Mouse (Mus musculus) hindbrain, postnatal 0 days (tissue): ENCODE results near the gene Trp53i13. TPM values are rescaled to one million over a fixed set of nuclear protein-coding genes. Genes with fewer than 3 reads are reported as not detected.

Source experiments
- ATAC-seq: fragments of 200-750 bp; cut with Nextera tagmentation; 2 replicates; pipeline ENCODE4 v1.8.0; 2017; ENCODE audit warnings: mild to moderate bottlenecking, moderate TSS enrichment, moderate library complexity
- DNase-seq: peaks from one replicate; pipeline ENCODE4 v3.0.0-alpha.2; 2015; ENCODE audit warnings: low spot score
- H3K27ac ChIP-seq: fragments of 300-500 bp; sonication (generic); 2 replicates; pipeline ENCODE4 v1.5.1; 2014; ENCODE audit warnings: mild to moderate bottlenecking
- H3K27me3 ChIP-seq: fragments of 300-500 bp; sonication (generic); 2 replicates; pipeline ENCODE4 v1.6.1; 2014; ENCODE audit warnings: low read length, mixed read lengths; ENCODE audit not compliant: insufficient read depth
- H3K36me3 ChIP-seq: fragments of 300-500 bp; sonication (generic); 2 replicates; pipeline ENCODE4 v1.6.1; 2014; ENCODE audit warnings: low read length, mixed read lengths; ENCODE audit not compliant: insufficient read depth
- H3K4me1 ChIP-seq: fragments of 300-500 bp; sonication (generic); 2 replicates; pipeline ENCODE4 v1.6.1; 2014; ENCODE audit warnings: antibody characterized with exemption, low read length, mixed read lengths; ENCODE audit not compliant: insufficient read depth
- H3K4me2 ChIP-seq: fragments of 300-500 bp; sonication (generic); 2 replicates; pipeline ENCODE4 v1.6.1; 2014; ENCODE audit warnings: low read depth, mild to moderate bottlenecking, low read length, moderate library complexity, mixed read lengths
- H3K4me3 ChIP-seq: fragments of 300-500 bp; sonication (generic); 2 replicates; pipeline ENCODE4 v1.5.1; 2014; ENCODE audit warnings: low read length
- H3K9ac ChIP-seq: fragments of 300-500 bp; sonication (generic); replicated peaks from 2 replicates; pipeline ENCODE4 v1.6.1; 2014; ENCODE audit warnings: mild to moderate bottlenecking, low read length, moderate library complexity, mixed read lengths
- H3K9me3 ChIP-seq: fragments of 300-500 bp; sonication (generic); 2 replicates; pipeline ENCODE4 v1.6.1; 2016; ENCODE audit warnings: low read length, mixed read lengths
- CTCF ChIP-seq: IDR thresholded peaks from 2 replicates; pipeline ENCODE4 v1.5.1; 2016; ENCODE audit warnings: antibody characterized with exemption, control low read depth, low read depth
- WGBS: fragments of 180-500 bp; shearing (Covaris S2); extraction: QIAGEN DNeasy Blood & Tissue Kit; methylation state at CpG from one replicate; pipeline ENCODE4 v1.1.7; 2014; 5-methylcytosine and 5-hydroxymethylcytosine counted together
- polyA plus RNA-seq: library from polyadenylated mRNA; unstranded; fragments of >200 nt; fragmentation: Nextera tagmentation; extraction: Ambion mirVana; gene quantifications from 2 replicates; pipeline ENCODE4 v1.2.1, GENCODE M21; 2015
- total RNA-seq: library from RNA; depleted of rRNA; stranded (reverse); fragments of >200 nt; gene quantifications from 2 replicates; pipeline ENCODE4 v1.2.3, GENCODE M21; 2014

Gene Trp53i13
- total and polyA plus RNA-seq, 2 experiments from 2014 or later: 13.7 to 14.3 TPM

- no peak for TF ChIP-seq CTCF
- peak; percentile 91 for DNase-seq
- Histone ChIP-seq H3K27ac (peak within 1 kb of the TSS; percentile 95), H3K27me3 (no peaks in the 10 kb centered on the region), H3K36me3 (no peaks in the 10 kb centered on the region), H3K9me3 (no peaks in the 10 kb centered on the region), H3K9ac (peak within 1 kb of the TSS; percentile 92), H3K4me2 (peak within 1 kb of the TSS; percentile 94), H3K4me1 (peaks cover 59% of the 10 kb centered on the region), H3K4me3 (peak within 1 kb of the TSS; percentile 91)
- under 1% methylated on average over 51 of the region's 87 CpGs for WGBS
- peak; percentile 52 for ATAC-seq
Observed at GRCm38 (mm10) chr11:77489591-77490235, 26.1 kb downstream of the Trp53i13 start, which contains the start of gene Ankrd13b. Ankrd13b (minus strand) TSS chr11:77489678.

DNA sequence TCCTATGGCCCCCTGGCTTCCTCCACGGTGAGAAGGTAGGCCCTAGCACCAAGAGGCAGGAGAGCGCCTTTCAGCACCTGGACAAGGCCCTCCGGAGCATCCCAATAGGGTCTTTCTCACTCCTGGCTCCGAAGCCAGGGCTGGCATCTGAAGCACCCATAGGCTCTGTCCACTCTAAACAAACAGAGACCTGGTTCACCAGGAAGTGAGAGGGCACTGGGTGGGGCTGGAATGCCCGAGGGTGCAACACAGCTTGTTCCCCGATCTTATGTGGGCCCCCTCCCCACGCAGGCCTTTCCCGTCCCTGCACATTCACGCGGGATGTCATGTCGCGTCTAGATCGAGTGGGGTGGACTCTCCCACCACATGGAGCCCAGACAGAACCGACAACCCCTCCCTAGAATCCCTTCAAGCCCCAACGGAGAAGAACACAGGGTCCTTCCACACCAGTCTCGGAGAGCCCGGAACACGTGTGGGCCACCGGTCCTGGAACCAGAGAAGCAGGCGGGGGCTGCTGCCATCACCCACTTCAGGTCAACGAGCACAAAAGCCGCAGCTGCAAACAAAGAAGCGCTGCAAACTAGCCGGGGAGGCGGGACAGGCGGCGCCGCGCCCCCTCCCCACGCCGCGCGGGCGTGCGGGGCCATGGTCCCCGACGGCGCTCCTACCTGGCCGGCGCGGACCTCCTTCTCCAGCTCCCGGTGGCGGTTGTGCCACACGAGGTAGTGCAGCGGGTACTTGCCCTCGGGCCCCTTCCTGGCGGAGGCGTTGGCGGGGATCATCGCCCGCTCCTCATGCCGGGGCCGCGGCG, 26.8 kb downstream of the Trp53i13 start:
- peak overlapping the region; percentile 95 for H3K27ac ChIP-seq
- peaks cover 53% of the 10 kb centered on the region for H3K4me1 ChIP-seq
- ATAC-seq (peak; percentile 6; the same call in 1 of the 2 replicates), DNase-seq (peak; percentile 45)
- H3K36me3 ChIP-seq: no peaks in the 10 kb centered on the region
- H3K4me2 ChIP-seq: peak overlapping the region; percentile 94
- TF ChIP-seq CTCF: no peak
- H3K9me3 ChIP-seq: no peaks in the 10 kb centered on the region
- H3K27me3 ChIP-seq: no peaks in the 10 kb centered on the region
- H3K9ac ChIP-seq: peak overlapping the region; percentile 92
- peak overlapping the region; percentile 91 for H3K4me3 ChIP-seq
- 2% methylated on average over 51 of the region's 55 CpGs for WGBS

GRCm38 (mm10) chr11:77486798-77487197, 29.0 kb downstream of the Trp53i13 start:
- peak overlapping the region; percentile 11 for H3K4me3 ChIP-seq

DNA sequence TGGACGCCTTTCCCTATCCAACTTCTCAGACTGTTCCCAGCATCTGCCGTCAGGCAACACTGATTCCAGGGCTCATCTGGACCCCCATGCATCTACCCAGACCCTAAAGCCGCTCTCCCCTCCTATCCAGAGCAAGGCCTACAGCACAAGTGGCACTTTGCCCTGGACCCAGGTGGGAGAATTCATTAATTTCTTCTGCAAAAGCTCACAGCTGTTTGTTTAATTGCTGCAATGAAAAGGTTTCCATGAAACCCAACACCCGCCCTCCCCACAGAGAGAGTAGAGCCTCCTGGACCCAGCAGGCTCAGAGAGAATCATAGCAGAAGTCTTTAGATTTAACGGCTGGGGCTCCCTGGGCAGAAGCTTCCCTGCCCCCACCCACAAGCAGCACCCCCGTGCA, 30.6 kb downstream of the Trp53i13 start:
- H3K4me3 ChIP-seq: no peak overlapping the region

More at GRCm38 (mm10) chr11:77486798-77487197, 29.0 kb downstream of the Trp53i13 start:
- DNase-seq: peak; percentile 86
- Histone ChIP-seq H3K9ac (peak overlapping the region; percentile 43), H3K9me3 (no peaks in the 10 kb centered on the region), H3K4me1 (peaks cover 43% of the 10 kb centered on the region), H3K36me3 (no peaks in the 10 kb centered on the region), H3K4me2 (peak overlapping the region; percentile 94), H3K27me3 (no peaks in the 10 kb centered on the region), H3K27ac (peak overlapping the region; percentile 60)
- ATAC-seq: peak; percentile 36; the same call in 1 of the 2 replicates
- TF ChIP-seq CTCF: peak; percentile 50
- WGBS: 7% methylated on average over 5 of the region's 5 CpGs

GRCm38 (mm10) chr11:77483510-77484255, 32.1 kb downstream of the Trp53i13 start:
- Histone ChIP-seq H3K27ac (no peak overlapping the region), H3K4me1 (peaks cover 34% of the 10 kb centered on the region), H3K9ac (no peak overlapping the region), H3K36me3 (no peaks in the 10 kb centered on the region), H3K27me3 (no peaks in the 10 kb centered on the region), H3K4me3 (no peak overlapping the region), H3K9me3 (no peaks in the 10 kb centered on the region), H3K4me2 (no peak overlapping the region)
- WGBS: 71% methylated on average over 11 of the region's 11 CpGs
- no peak for TF ChIP-seq CTCF
- ATAC-seq: no peak
- no peak for DNase-seq

More for the DNA sequence above, 30.6 kb downstream of the Trp53i13 start:
- H3K4me2 ChIP-seq: 0 out of 2 replicates have a peak overlapping the region, but pooled peaks have one; percentile 17
- H3K4me1 ChIP-seq: peaks cover 38% of the 10 kb centered on the region
- WGBS: 39% methylated on average over 6 of the region's 6 CpGs
- H3K9me3 ChIP-seq: no peaks in the 10 kb centered on the region
- H3K9ac ChIP-seq: no peak overlapping the region
- ATAC-seq (no peak), DNase-seq (peak; percentile 60)
- TF ChIP-seq CTCF: no peak
- H3K27ac ChIP-seq: no peak overlapping the region
- H3K27me3 ChIP-seq: no peaks in the 10 kb centered on the region
- no peaks in the 10 kb centered on the region for H3K36me3 ChIP-seq

DNA sequence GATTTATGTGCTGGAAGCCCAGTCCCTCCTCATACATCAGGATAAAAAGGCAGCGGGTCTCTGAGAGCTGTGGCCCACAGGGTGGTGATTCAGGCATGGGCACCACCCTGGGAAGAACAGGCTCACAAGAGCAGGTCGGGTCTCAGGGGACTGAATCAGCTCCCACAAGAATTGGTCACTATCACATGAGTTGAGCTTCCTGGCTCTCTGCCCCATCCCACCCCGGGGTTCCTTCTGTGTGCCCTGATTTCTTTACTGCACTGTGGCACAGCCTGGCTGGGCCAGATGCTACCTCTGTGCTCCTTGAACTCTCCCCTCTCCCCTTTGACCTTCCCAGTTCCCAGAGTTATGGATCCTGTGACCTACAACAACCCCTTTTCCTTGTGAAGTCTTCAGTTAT, 32.7 kb downstream of the Trp53i13 start:
- TF ChIP-seq CTCF: no peak
- Histone ChIP-seq H3K27me3 (no peaks in the 10 kb centered on the region), H3K27ac (no peak overlapping the region), H3K4me3 (no peak overlapping the region), H3K4me1 (peaks cover 28% of the 10 kb centered on the region), H3K4me2 (no peak overlapping the region), H3K9ac (no peak overlapping the region), H3K9me3 (no peaks in the 10 kb centered on the region), H3K36me3 (no peaks in the 10 kb centered on the region)
- 68% methylated on average over 3 of the region's 3 CpGs for WGBS
- ATAC-seq (no peak), DNase-seq (no peak)
